Mouse (Mus musculus) c-Kit-positive CD71-positive TER-119-positive erythroid progenitor cells, embryonic 14.5 days (primary cell): ENCODE measurements at regions not wholly inside any gene's neighbourhood (a gene's known extent, or its start where the extent isn't known, plus 50 kb on each side); places are given as distances from the start of the nearest gene placed in this dataset.

Experiments used
- DNase-seq: peaks from one replicate; pipeline ENCODE4 v3.0.0-alpha.2; 2013; ENCODE audit warnings: low spot score

GRCm38 (mm10) chr3:131919476-131919875 is 165.6 kb upstream of the Dkk2 start:
- DNase-seq = no peak

DNA sequence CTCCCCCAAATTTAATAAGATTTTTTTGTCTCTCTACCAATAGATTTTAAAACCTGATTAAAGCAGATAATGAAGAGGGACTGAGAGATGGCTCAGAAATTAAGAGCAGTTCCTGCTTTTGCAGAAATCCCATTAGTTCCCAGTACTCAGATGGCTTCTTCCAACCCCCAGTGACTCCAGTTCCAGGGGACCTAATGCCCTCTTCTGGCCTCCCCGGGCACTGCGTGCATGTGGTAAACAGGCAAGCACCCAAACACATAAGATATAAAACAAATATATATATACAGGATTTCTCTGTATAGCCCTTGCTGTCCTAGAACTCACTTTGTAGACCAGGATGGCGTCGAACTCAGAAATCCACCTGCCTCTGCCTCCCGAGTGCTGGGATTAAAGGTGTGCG is 163.9 kb upstream of the Dkk2 start:
- no peak for DNase-seq

- no peak for DNase-seq
Measured at GRCm38 (mm10) chr3:131922733-131923132, 162.4 kb upstream of the Dkk2 start.

- DNase-seq = no peak
Measured at GRCm38 (mm10) chr3:131940896-131941295, 144.2 kb upstream of the Dkk2 start.

- DNase-seq = no peak
Measured at GRCm38 (mm10) chr3:131941961-131942753, 142.9 kb upstream of the Dkk2 start.

- DNase-seq = no peak
Measured at GRCm38 (mm10) chr3:131943436-131943835, 141.7 kb upstream of the Dkk2 start.

GRCm38 (mm10) chr3:131955771-131956170 is 129.3 kb upstream of the Dkk2 start:
- no peak for DNase-seq

- no peak for DNase-seq
Measured at GRCm38 (mm10) chr3:131960636-131961035, 124.5 kb upstream of the Dkk2 start.

DNA sequence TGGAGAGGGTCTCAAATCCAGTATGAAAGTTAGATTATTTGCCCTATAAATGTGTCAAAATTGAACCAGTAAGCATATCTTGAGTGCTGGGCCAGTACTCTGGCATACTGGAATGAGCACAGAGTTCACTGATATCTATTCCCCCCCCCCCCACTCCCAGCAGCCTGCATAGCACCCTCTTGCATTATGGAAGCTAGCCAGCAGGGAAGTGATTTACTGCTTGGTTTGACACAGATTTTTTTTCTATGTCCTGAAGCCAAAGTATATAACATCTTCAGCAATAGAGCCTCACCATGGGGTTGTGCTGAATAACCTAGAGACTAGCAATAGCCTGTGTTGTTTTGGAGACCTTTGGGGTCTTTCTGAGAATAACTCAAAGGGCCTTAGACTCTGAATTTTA is 123.5 kb upstream of the Dkk2 start:
- no peak for DNase-seq

DNA sequence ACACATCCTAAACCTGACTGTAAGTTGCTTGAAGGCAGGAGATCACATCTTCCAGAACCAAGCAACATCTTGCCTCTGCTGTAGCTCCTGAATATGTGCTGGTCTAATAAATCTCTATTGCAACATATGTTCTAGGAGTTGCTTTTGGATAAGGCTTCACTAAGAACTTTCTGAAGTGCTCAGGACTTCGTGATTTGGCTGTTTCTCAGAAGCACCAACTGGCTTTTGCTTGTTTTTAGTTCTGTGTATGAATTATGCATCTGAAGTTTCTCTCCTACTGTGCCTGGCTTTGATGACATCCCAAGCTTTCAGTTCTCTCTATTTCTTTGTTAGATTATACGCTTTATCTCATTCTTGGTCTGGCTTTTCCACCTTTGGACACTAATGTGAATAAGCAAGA is 122.2 kb upstream of the Dkk2 start:
- no peak for DNase-seq

DNA sequence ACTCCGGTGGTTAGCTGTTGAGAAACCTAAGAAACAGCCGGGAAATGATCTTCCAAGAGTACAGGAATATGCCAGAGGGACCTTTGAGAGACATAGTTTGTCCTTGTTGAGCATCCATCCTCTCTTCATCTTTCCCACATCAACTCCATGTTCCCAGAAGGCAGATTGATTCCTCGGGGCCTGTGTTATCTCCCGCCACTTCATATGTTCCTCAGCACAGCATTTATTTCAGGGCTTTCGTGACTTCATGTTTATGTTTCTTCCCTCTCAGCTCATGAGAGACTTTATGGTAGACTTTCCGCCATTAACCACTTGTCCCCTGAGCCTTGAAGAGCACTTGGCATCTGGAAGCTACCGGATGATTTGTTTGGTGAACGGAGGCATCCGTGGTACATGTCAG is 120.1 kb upstream of the Dkk2 start:
- DNase-seq = no peak

DNA sequence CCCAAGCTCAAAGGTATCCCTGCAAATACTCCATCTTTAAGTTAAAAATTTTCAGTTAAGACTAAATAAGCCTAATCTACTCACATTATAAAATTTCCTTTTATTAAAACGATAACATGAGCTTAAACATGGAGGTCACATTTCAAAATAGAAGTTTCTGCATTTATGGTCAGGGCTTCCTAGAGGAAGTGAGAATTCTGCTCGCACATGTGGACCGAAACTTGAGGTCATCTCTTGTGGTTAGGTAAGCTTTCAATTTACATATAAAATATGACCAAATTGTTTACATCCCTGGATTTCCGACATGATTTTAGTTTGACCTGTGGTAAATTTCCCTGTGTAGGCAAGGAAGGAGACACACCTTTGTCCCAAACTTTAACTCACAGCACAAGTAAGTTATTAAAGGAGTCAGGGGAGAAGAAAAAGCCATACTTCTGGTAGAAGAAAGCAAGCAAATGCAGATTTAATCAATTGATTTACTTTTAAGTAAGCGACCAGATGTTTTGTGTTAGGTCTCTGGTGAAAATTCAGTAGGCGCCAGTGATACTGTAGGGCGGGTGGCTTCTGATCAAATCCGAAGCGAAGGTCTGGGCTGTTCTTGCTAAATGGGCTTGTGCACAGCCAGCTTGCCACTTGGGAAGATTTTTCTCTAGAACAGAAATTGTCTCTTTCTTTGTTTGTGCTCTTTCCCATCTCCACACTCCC is 119.5 kb upstream of the Dkk2 start:
- no peak for DNase-seq

GRCm38 (mm10) chr3:131967288-131967687 is 117.8 kb upstream of the Dkk2 start:
- DNase-seq = no peak

- no peak for DNase-seq
Measured at GRCm38 (mm10) chr3:131970827-131971226, 114.3 kb upstream of the Dkk2 start.

DNA sequence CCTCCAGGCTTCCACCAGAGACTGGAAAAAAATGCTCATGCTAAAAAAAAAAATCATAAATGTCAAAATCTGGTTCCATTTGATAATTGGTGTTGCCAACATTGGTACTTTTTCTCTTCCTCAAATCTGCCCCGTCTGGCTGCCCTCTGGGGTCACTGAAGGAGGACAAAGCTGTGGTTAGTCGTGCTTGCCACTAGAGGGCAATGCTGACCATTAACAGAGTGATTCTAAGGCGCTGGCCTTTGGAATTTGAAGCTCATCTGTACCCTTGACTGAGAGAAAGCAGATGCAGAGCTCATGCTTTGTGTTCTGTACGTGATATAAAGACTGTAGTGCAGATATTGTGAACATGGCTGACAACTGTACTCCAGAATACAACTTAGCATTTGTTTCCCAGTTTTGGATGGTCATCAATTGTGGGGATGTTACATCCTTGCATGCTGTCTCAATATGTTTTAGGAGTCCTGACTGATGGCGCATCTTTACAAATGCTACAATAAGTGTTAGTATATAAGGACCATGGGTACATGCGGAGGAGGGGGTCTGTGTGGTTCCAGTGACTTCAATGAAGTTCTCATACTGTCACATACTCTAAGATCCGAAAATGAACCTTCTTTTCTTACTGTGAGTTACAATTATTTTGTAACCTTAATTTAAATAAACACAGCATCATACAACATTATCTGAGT is 109.0 kb upstream of the Dkk2 start:
- DNase-seq = peak; percentile 1

DNA sequence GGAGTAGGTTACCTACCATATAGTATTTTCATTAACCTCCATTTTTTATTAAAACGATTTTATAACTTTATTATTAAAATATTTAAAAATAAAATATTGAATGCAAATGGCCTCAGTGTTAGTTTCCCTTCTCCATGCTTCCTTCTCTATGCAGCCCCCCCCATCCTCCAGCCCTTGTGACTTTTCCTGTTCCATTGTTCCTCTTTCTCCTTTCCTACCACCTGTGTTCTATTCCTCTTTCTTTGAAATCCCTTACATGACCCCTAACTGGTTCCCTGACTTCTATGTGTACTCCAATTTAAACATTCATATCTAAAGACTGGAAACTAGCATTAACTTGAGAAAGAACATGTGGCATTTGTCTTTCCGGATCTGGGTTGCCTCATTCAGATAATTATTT is 101.8 kb upstream of the Dkk2 start:
- DNase-seq = no peak

- DNase-seq = no peak
Measured at GRCm38 (mm10) chr3:131998838-131999613, 86.1 kb upstream of the Dkk2 start.

DNA sequence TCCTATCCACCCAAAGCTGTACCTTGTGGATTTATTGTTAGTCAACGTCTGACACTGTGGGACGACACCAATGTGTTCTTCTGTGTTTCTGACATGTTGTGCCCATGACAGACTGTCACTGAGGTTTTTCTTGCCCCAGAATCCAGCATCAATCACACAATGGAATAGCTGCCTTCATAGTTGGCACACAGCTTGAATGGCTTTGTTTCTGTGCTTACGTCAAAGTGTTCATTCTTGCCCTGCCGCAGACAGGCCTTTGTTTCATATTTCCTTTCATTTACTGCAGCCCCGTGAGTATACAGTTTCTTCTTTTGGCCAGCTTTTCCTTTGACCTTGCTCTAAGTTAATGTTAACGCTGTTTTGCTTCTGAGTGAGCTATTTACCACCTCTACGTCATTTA is 78.9 kb upstream of the Dkk2 start:
- DNase-seq = no peak

DNA sequence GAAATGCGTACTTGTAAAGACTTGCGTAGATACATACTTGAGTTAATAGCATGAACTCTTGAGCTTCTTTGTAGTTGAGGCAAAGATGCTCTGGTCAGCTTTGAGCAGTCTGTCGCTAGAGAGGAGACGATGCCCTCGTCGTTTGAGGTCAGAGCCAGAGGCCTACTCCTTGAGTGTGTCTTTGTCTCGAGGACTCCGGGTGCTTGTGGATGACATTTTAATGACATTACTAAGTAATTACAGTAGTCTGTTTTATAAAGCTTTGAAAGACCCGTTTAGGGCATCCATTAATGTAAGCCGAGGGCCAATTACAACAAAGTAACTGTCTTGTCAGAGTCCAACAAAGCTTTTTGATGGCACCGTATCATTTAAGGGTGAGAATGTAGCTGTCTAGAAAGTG is 78.2 kb upstream of the Dkk2 start:
- no peak for DNase-seq

- no peak for DNase-seq
Measured at GRCm38 (mm10) chr3:132007356-132007755, 77.7 kb upstream of the Dkk2 start.

GRCm38 (mm10) chr3:132015205-132015604 is 69.9 kb upstream of the Dkk2 start:
- no peak for DNase-seq
